Mouse (Mus musculus): Measurements from ENCODE around the gene Olfr167. TPM values are rescaled to one million over a fixed set of nuclear protein-coding genes. Genes with fewer than 3 reads are reported as not detected.
"Not testable (repeated sequence)": the region's sequence is repeated elsewhere in the genome, so short reads cannot be mapped to it uniquely, and the experiment has no call there.

Gene Olfr167
- total RNA-seq (2012; rRNA removed) (not detected in 2 replicates), polyA plus RNA-seq (2012; ENCODE audit: insufficient read depth in 1 of 2, insufficient read length in 2 of 2, low read depth in 1 of 2, low replicate concordance in 2 of 2, missing spikeins in 1 of 2) (not detected)

- no peak for DNase-seq (ENCODE audit: low read depth, low spot score)
- Histone ChIP-seq H3K79me2 (ENCODE audit: control insufficient read depth, insufficient read depth, low read length, poor library complexity) (no peaks in the 10 kb centered on the region), H3K36me3 (ENCODE audit: control insufficient read depth in 1 of 2, insufficient read depth in 2 of 2, low read length in 2 of 2) (no peaks in the 10 kb centered on the region), H3K9me3 (replicated peaks; ENCODE audit: insufficient read depth, low read length) (no peaks in the 10 kb centered on the region), H3K27ac (ENCODE audit: control insufficient read depth, low read depth, low read length) (no peak within 1 kb of the TSS), H3K27me3 (ENCODE audit: control insufficient read depth in 1 of 2, insufficient read depth in 2 of 2, low read length in 2 of 2) (no peaks in the 10 kb centered on the region), H3K4me1 (ENCODE audit: control insufficient read depth in 1 of 2, insufficient read depth in 2 of 2, low read length in 2 of 2) (no peaks in the 10 kb centered on the region), H3K9ac (ENCODE audit: control insufficient read depth, low read depth, low read length, poor library complexity, severe bottlenecking) (no peak within 1 kb of the TSS), H3K4me3 (ENCODE audit: control insufficient read depth in 1 of 2, insufficient read depth in 1 of 2, low read depth in 2 of 2, low read length in 2 of 2) (no peak within 1 kb of the TSS)
- TF ChIP-seq POLR2A (IDR thresholded peaks at IDR 0.05; ENCODE audit: control insufficient read depth in 1 of 2, insufficient read depth in 1 of 2, low read depth in 1 of 2, low read length in 2 of 2, poor library complexity in 1 of 2) (no peak), JUND (IDR thresholded peaks at IDR 0.05; ENCODE audit: low read depth, low read length) (no peak), USF2 (IDR thresholded peaks at IDR 0.05; ENCODE audit: borderline replicate concordance in 1 of 2, insufficient read depth in 1 of 2, low read depth in 1 of 2, low read length in 2 of 2) (no peak), MAFK (IDR thresholded peaks at IDR 0.05; ENCODE audit: borderline replicate concordance, low read depth, low read length) (no peak), CTCF (IDR thresholded peaks at IDR 0.05 in 2 of 3, conservative IDR thresholded peaks at IDR 0.05 in 1 of 3; ENCODE audit: control insufficient read depth in 1 of 3, insufficient read depth in 1 of 3, low read depth in 2 of 3, low read length in 3 of 3, poor library complexity in 1 of 3, severe bottlenecking in 1 of 3) (no peak)
These were observed at the start of gene Olfr167 for GRCm38 (mm10) chr16:19522166-19522565. Gene Olfr167, minus strand, starts transcription at chr16:19522266.

DNA sequence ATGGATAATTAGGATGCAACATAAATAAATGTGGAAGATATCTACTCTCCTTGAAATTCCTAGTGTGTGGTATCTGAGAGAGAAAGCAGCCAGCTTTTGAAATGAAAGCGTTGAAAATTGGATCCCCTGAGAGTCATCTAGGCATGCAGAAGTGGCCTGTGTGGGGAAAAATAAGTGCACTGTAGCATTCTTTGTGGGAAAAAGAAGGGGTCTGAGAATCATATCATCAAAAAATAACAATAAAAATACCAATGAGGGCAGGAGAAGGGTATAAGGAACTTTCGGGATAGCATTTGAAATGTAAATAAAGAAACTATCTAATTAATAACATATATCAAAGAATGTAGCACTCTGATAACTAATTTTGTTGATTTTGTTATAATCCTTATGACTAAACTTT, 49.6 kb upstream of the Olfr167 start, which contains the start of gene Olfr169:
Gene Olfr169 (minus strand): TSS at position 101 of the 400 bp plus-strand sequence.
- H3K4me1 ChIP-seq (ENCODE audit: control insufficient read depth in 1 of 2, insufficient read depth in 2 of 2, low read length in 2 of 2); H3K9ac ChIP-seq (ENCODE audit: control insufficient read depth, low read depth, low read length, poor library complexity, severe bottlenecking); H3K9me3 ChIP-seq (replicated peaks; ENCODE audit: insufficient read depth, low read length); H3K4me3 ChIP-seq (ENCODE audit: control insufficient read depth in 1 of 2, insufficient read depth in 1 of 2, low read depth in 2 of 2, low read length in 2 of 2); H3K36me3 ChIP-seq (ENCODE audit: control insufficient read depth in 1 of 2, insufficient read depth in 2 of 2, low read length in 2 of 2); H3K27ac ChIP-seq (ENCODE audit: control insufficient read depth, low read depth, low read length); H3K27me3 ChIP-seq (ENCODE audit: control insufficient read depth in 1 of 2, insufficient read depth in 2 of 2, low read length in 2 of 2); H3K79me2 ChIP-seq (ENCODE audit: control insufficient read depth, insufficient read depth, low read length, poor library complexity); DNase-seq (ENCODE audit: low read depth, low spot score): not testable (repeated sequence)

GRCm38 (mm10) chr16:19553429-19553828, 31.4 kb upstream of the Olfr167 start:
- H3K4me3 ChIP-seq (ENCODE audit: control insufficient read depth in 1 of 2, insufficient read depth in 1 of 2, low read depth in 2 of 2, low read length in 2 of 2); H3K79me2 ChIP-seq (ENCODE audit: control insufficient read depth, insufficient read depth, low read length, poor library complexity); H3K9me3 ChIP-seq (replicated peaks; ENCODE audit: insufficient read depth, low read length); H3K36me3 ChIP-seq (ENCODE audit: control insufficient read depth in 1 of 2, insufficient read depth in 2 of 2, low read length in 2 of 2); H3K4me1 ChIP-seq (ENCODE audit: control insufficient read depth in 1 of 2, insufficient read depth in 2 of 2, low read length in 2 of 2); H3K27ac ChIP-seq (ENCODE audit: control insufficient read depth, low read depth, low read length); DNase-seq (ENCODE audit: low read depth, low spot score); H3K9ac ChIP-seq (ENCODE audit: control insufficient read depth, low read depth, low read length, poor library complexity, severe bottlenecking); H3K27me3 ChIP-seq (ENCODE audit: control insufficient read depth in 1 of 2, insufficient read depth in 2 of 2, low read length in 2 of 2): not testable (repeated sequence)

- not testable (repeated sequence) for H3K27me3 ChIP-seq (ENCODE audit: control insufficient read depth in 1 of 2, insufficient read depth in 2 of 2, low read length in 2 of 2); DNase-seq (ENCODE audit: low read depth, low spot score); H3K27ac ChIP-seq (ENCODE audit: control insufficient read depth, low read depth, low read length)
These were observed 30.2 kb upstream of the Olfr167 start for GRCm38 (mm10) chr16:19552246-19552645.

More at GRCm38 (mm10) chr16:19552246-19552645, 30.2 kb upstream of the Olfr167 start:
- not testable (repeated sequence) for H3K4me1 ChIP-seq (ENCODE audit: control insufficient read depth in 1 of 2, insufficient read depth in 2 of 2, low read length in 2 of 2); H3K79me2 ChIP-seq (ENCODE audit: control insufficient read depth, insufficient read depth, low read length, poor library complexity); H3K9me3 ChIP-seq (replicated peaks; ENCODE audit: insufficient read depth, low read length); H3K36me3 ChIP-seq (ENCODE audit: control insufficient read depth in 1 of 2, insufficient read depth in 2 of 2, low read length in 2 of 2); H3K9ac ChIP-seq (ENCODE audit: control insufficient read depth, low read depth, low read length, poor library complexity, severe bottlenecking); H3K4me3 ChIP-seq (ENCODE audit: control insufficient read depth in 1 of 2, insufficient read depth in 1 of 2, low read depth in 2 of 2, low read length in 2 of 2)

Measured in MEL (cell line).